Comparison of ENCODE assay signal across 17 mouse cellular contexts in genomic region chr4:156055173-156055572, GRCm38 (mm10). TPM values are rescaled to one million over a fixed set of nuclear protein-coding genes. Genes with fewer than 3 reads are reported as not detected.
"Had no signal": no experiment of that assay in that cellular context is flagged by ENCODE, and none has a peak within 500 bp of the region (broad histone marks: within the 10 kb centered on the region; RNA-seq: fewer than 3 reads in every experiment).

No protein-coding gene starts in this region.

- DNase-seq: layer of hippocampus, postnatal 36 days; lung, postnatal 10 days; lung, postnatal 4 days; midbrain, embryonic 14.5 days; spleen, adult 18-20 months; thymus, postnatal 4 days had no signal

- H3K4me1 ChIP-seq: neural tube, embryonic 15.5 days had no signal

- H3K9ac ChIP-seq: limb, embryonic 12.5 days; liver, embryonic 14.5 days; neural tube, embryonic 15.5 days had no signal

- H3K36me3 ChIP-seq: limb, embryonic 12.5 days; midbrain, embryonic 10.5 days; neural tube, embryonic 15.5 days had no signal

- ATAC-seq: hindbrain, postnatal 0 days had no signal

- H3K9me3 ChIP-seq: limb, embryonic 12.5 days; midbrain, embryonic 10.5 days; neural tube, embryonic 15.5 days had no signal

- H3K4me2 ChIP-seq: limb, embryonic 12.5 days; neural tube, embryonic 15.5 days had no signal

- H3K27me3 ChIP-seq: limb, embryonic 12.5 days; neural tube, embryonic 15.5 days had no signal

- H3K27ac ChIP-seq: hindbrain, postnatal 0 days; limb, embryonic 12.5 days; liver, embryonic 14.5 days; midbrain, embryonic 10.5 days; neural tube, embryonic 15.5 days had no signal

- H3K4me3 ChIP-seq: limb, embryonic 12.5 days; midbrain, embryonic 10.5 days; myocyte; neural tube, embryonic 15.5 days had no signal

RNA-seq across cellular contexts. Expression of gene Ttll10, which starts 4.0 kb away (rescaled TPM):
- total RNA-seq: left cerebral cortex, postnatal 25 days; megakaryocyte, adult 5-6 weeks had no signal
- polyA plus RNA-seq: myocyte; neural tube, embryonic 11.5 days; neural tube, embryonic 15.5 days had no signal

RNA-seq across cellular contexts. Expression of gene Tnfrsf18, which starts 29.2 kb away (rescaled TPM):
- total RNA-seq: layer of hippocampus, adult 8-10 months; layer of hippocampus, postnatal 36 days; left cerebral cortex, adult 8-10 months; left cerebral cortex, postnatal 25 days had no signal
